Mouse (Mus musculus): ENCODE data around the gene Krtap15. TPM values are rescaled to one million over a fixed set of nuclear protein-coding genes. Genes with fewer than 3 reads are reported as not detected.

Krtap15 gene
- total RNA-seq (2021): not detected
- long read RNA-seq, experiment 1: 0 reads
- long read RNA-seq, experiment 2: 0 reads

- peak; percentile 78 for DNase-seq
- H3K27ac ChIP-seq: no peak within 1 kb of the TSS
- no peak within 1 kb of the TSS for H3K4me3 ChIP-seq
- intact Hi-C loops (cut with DNase I): loop anchor here (5.0 to 10.0 kb wide), 3 partner anchors 105 to 428 kb away; no protein-coding TSS in a partner anchor
- no peak for TF ChIP-seq CTCF (IDR thresholded peaks at IDR 0.05)
Measured at GRCm38 (mm10) chr16:88820066-88820465, at the start of gene Krtap15. Krtap15 (plus strand) TSS chr16:88820215.

- no peak for TF ChIP-seq CTCF (IDR thresholded peaks at IDR 0.05)
- Histone ChIP-seq H3K27ac (no peak within 1 kb of the TSS), H3K4me3 (no peak within 1 kb of the TSS)
- intact Hi-C loops (cut with DNase I): no loop called here
- no peak for DNase-seq
Measured at GRCm38 (mm10) chr16:88774106-88774505, 45.9 kb upstream of the Krtap15 start, which contains the start of gene 2310057N15Rik. 2310057N15Rik (minus strand) TSS chr16:88774206.

- no peak for DNase-seq
- no peak within 1 kb of the TSS for H3K27ac ChIP-seq
- intact Hi-C loops (cut with DNase I): no loop called here
- H3K4me3 ChIP-seq: no peak within 1 kb of the TSS
- TF ChIP-seq CTCF (IDR thresholded peaks at IDR 0.05): no peak
Measured at GRCm38 (mm10) chr16:88777596-88777995, 42.4 kb upstream of the Krtap15 start, which contains the start of gene Gm5965. Gm5965 (plus strand) TSS chr16:88777896.

- no peak overlapping the region for H3K27ac ChIP-seq
- intact Hi-C loops (cut with DNase I): no loop called here
Measured at GRCm38 (mm10) chr16:88786786-88787185, 33.2 kb upstream of the Krtap15 start.

GRCm38 (mm10) chr16:88811827-88812226, 8.2 kb upstream of the Krtap15 start, which contains the start of gene Gm20741:
Gm20741 (minus strand) TSS chr16:88812220.
- Histone ChIP-seq H3K4me3 (no peak within 1 kb of the TSS), H3K27ac (no peak within 1 kb of the TSS)
- intact Hi-C loops (cut with DNase I): no loop called here
- no peak for TF ChIP-seq CTCF (IDR thresholded peaks at IDR 0.05)
- DNase-seq: no peak

More at GRCm38 (mm10) chr16:88786786-88787185, 33.2 kb upstream of the Krtap15 start:
- no peak for TF ChIP-seq CTCF (IDR thresholded peaks at IDR 0.05)
- DNase-seq: no peak
- no peak overlapping the region for H3K4me3 ChIP-seq

- H3K4me3 ChIP-seq: no peak overlapping the region
- TF ChIP-seq CTCF (IDR thresholded peaks at IDR 0.05): peak; percentile 64
- intact Hi-C loops (cut with DNase I): loop anchor here (5.0 to 10.0 kb wide), 3 partner anchors 109 to 431 kb away; no protein-coding TSS in a partner anchor
- no peak overlapping the region for H3K27ac ChIP-seq
- DNase-seq: no peak
Measured at GRCm38 (mm10) chr16:88823736-88824135, 3.7 kb downstream of the Krtap15 start.

- DNase-seq: no peak
- no peak for TF ChIP-seq CTCF (IDR thresholded peaks at IDR 0.05)
- Histone ChIP-seq H3K27ac (no peak within 1 kb of the TSS), H3K4me3 (no peak within 1 kb of the TSS)
- intact Hi-C loops (cut with DNase I): loop anchor here (10.0 kb wide), 1 partner anchor 111 kb away; no protein-coding TSS in a partner anchor
Measured at GRCm38 (mm10) chr16:88826095-88826652, 6.2 kb downstream of the Krtap15 start, which contains the start of gene Krtap14. Krtap14 (minus strand) TSS chr16:88826145.

GRCm38 (mm10) chr16:88826978-88827377, 7.0 kb downstream of the Krtap15 start:
- intact Hi-C loops (cut with DNase I): loop anchor here (10.0 kb wide), 1 partner anchor 112 kb away; no protein-coding TSS in a partner anchor
- DNase-seq: no peak
- no peak for TF ChIP-seq CTCF (IDR thresholded peaks at IDR 0.05)
- Histone ChIP-seq H3K27ac (no peak overlapping the region), H3K4me3 (no peak overlapping the region)

GRCm38 (mm10) chr16:88847363-88847762, 27.3 kb downstream of the Krtap15 start:
- Histone ChIP-seq H3K4me3 (no peak overlapping the region), H3K27ac (no peak overlapping the region)
- TF ChIP-seq CTCF (IDR thresholded peaks at IDR 0.05): no peak
- intact Hi-C loops (cut with DNase I): no loop called here
- DNase-seq: no peak

- TF ChIP-seq CTCF (IDR thresholded peaks at IDR 0.05): no peak
- Histone ChIP-seq H3K27ac (no peak overlapping the region), H3K4me3 (no peak overlapping the region)
- intact Hi-C loops (cut with DNase I): no loop called here
- no peak for DNase-seq
Measured at GRCm38 (mm10) chr16:88848558-88848957, 28.5 kb downstream of the Krtap15 start.

- intact Hi-C loops (cut with DNase I): no loop called here
- Histone ChIP-seq H3K27ac (no peak overlapping the region), H3K4me3 (no peak overlapping the region)
- DNase-seq: no peak
- TF ChIP-seq CTCF (IDR thresholded peaks at IDR 0.05): peak; percentile 64
Measured at GRCm38 (mm10) chr16:88851450-88851849, 31.4 kb downstream of the Krtap15 start.

- DNase-seq: no peak
- H3K27ac ChIP-seq: no peak overlapping the region
- H3K4me3 ChIP-seq: no peak overlapping the region
- intact Hi-C loops (cut with DNase I): no loop called here
- no peak for TF ChIP-seq CTCF (IDR thresholded peaks at IDR 0.05)
Measured at GRCm38 (mm10) chr16:88864887-88865407, 44.9 kb downstream of the Krtap15 start.

GRCm38 (mm10) chr16:88869311-88869710, 49.3 kb downstream of the Krtap15 start, which contains the start of gene Krtap19-1:
Krtap19-1 (minus strand) TSS chr16:88869411.
- H3K27ac ChIP-seq: no peak within 1 kb of the TSS
- no peak for TF ChIP-seq CTCF (IDR thresholded peaks at IDR 0.05)
- no peak for DNase-seq

More at GRCm38 (mm10) chr16:88869311-88869710, 49.3 kb downstream of the Krtap15 start, which contains the start of gene Krtap19-1:
- H3K4me3 ChIP-seq: no peak within 1 kb of the TSS
- intact Hi-C loops (cut with DNase I): no loop called here

Data from gastrocnemius, adult 2 months (tissue).